Mouse (Mus musculus) small intestine, adult 2 months (tissue): ENCODE results near the gene Rad54l2. TPM values are rescaled to one million over a fixed set of nuclear protein-coding genes. Genes with fewer than 3 reads are reported as not detected.

Experiments
- H3K27ac ChIP-seq: fragments of 200-500 bp; 2 replicates; pipeline ENCODE4 v1.5.1; 2012; ENCODE audit warnings: low read depth, low read length, control low read depth, inconsistent platforms; ENCODE audit not compliant: insufficient read depth
- H3K27me3 ChIP-seq: fragments of 200-500 bp; 2 replicates; pipeline ENCODE4 v1.6.1; 2012; ENCODE audit warnings: mild to moderate bottlenecking, moderate library complexity, low read length, inconsistent platforms; ENCODE audit not compliant: control insufficient read depth, insufficient read depth
- H3K36me3 ChIP-seq: fragments of 200-500 bp; 2 replicates; pipeline ENCODE4 v1.6.1; 2012; ENCODE audit warnings: mild to moderate bottlenecking, low read length, control low read depth, inconsistent platforms; ENCODE audit not compliant: control insufficient read depth, insufficient read depth
- H3K4me1 ChIP-seq: fragments of 200-500 bp; 2 replicates; pipeline ENCODE4 v1.6.1; 2012; ENCODE audit warnings: low read length, inconsistent platforms, mixed read lengths; ENCODE audit not compliant: control insufficient read depth, insufficient read depth, insufficient read length
- H3K4me3 ChIP-seq: fragments of 200-500 bp; 2 replicates; pipeline ENCODE4 v1.5.1; 2012; ENCODE audit warnings: low read depth, mild to moderate bottlenecking, control low read depth, inconsistent platforms, low read length, moderate library complexity
- CTCF ChIP-seq: fragments of 200-500 bp; IDR thresholded peaks from 2 replicates; pipeline ENCODE4 v1.5.1; 2012; ENCODE audit warnings: low read depth, mild to moderate bottlenecking, control low read depth, inconsistent platforms, low read length, moderate library complexity, mixed read lengths; ENCODE audit not compliant: insufficient replicate concordance, insufficient read length; ENCODE audit errors: extremely low read depth
- POLR2A ChIP-seq: fragments of 200-500 bp; IDR thresholded peaks from 2 replicates; pipeline ENCODE4 v1.6.1; 2012; ENCODE audit warnings: low read depth, mild to moderate bottlenecking, control low read depth, inconsistent platforms, low read length, moderate library complexity
- WGBS: fragments of 180-500 bp; shearing (Covaris S2); methylation state at CpG from one replicate; pipeline ENCODE4 v1.1.7; 2018; 5-methylcytosine and 5-hydroxymethylcytosine counted together
- polyA plus RNA-seq: library from polyadenylated mRNA; depleted of rRNA; stranded (reverse); fragments of >200 nt; gene quantifications from 2 replicates; pipeline ENCODE4 v1.2.3, GENCODE M21; 2012

Gene Rad54l2
- polyA plus RNA-seq, 1 experiment, result 34.9 TPM

GRCm38 (mm10) chr9:106778319-106778718, 10.7 kb downstream of the Rad54l2 start:
- TF ChIP-seq CTCF (no peak), POLR2A (no peak)
- no peaks in the 10 kb centered on the region for H3K4me1 ChIP-seq
- H3K36me3 ChIP-seq, result no peaks in the 10 kb centered on the region
- no peak overlapping the region for H3K4me3 ChIP-seq
- 74% methylated on average over 4 of the region's 4 CpGs for WGBS
- H3K27ac ChIP-seq, result no peak overlapping the region
- no peaks in the 10 kb centered on the region for H3K27me3 ChIP-seq

GRCm38 (mm10) chr9:106777423-106777822, 11.6 kb downstream of the Rad54l2 start:
- 70% methylated on average over 3 of the region's 3 CpGs for WGBS
- no peaks in the 10 kb centered on the region for H3K27me3 ChIP-seq
- no peak overlapping the region for H3K4me3 ChIP-seq
- no peaks in the 10 kb centered on the region for H3K4me1 ChIP-seq
- no peak for TF ChIP-seq POLR2A
- no peak for TF ChIP-seq CTCF
- H3K27ac ChIP-seq, result no peak overlapping the region
- H3K36me3 ChIP-seq, result no peaks in the 10 kb centered on the region

GRCm38 (mm10) chr9:106776116-106776515, 12.9 kb downstream of the Rad54l2 start:
- H3K27ac ChIP-seq, result no peak overlapping the region
- no peaks in the 10 kb centered on the region for H3K27me3 ChIP-seq
- peaks cover 2% of the 10 kb centered on the region; the same call in 1 of the 2 replicates for H3K4me1 ChIP-seq
- no peak for TF ChIP-seq CTCF
- TF ChIP-seq POLR2A, result no peak
- WGBS, result 86% methylated on average over 1 of the region's 1 CpGs
- no peak overlapping the region for H3K4me3 ChIP-seq
- no peaks in the 10 kb centered on the region for H3K36me3 ChIP-seq

GRCm38 (mm10) chr9:106771770-106772169, 17.2 kb downstream of the Rad54l2 start:
- TF ChIP-seq POLR2A (no peak), CTCF (no peak)
- Histone ChIP-seq H3K4me3 (no peak overlapping the region), H3K27ac (no peak overlapping the region), H3K4me1 (peaks cover 2% of the 10 kb centered on the region; the same call in 1 of the 2 replicates), H3K36me3 (no peaks in the 10 kb centered on the region), H3K27me3 (no peaks in the 10 kb centered on the region)
- 91% methylated on average over 2 of the region's 2 CpGs for WGBS

GRCm38 (mm10) chr9:106770216-106770615, 18.8 kb downstream of the Rad54l2 start:
- no peak overlapping the region for H3K4me3 ChIP-seq
- H3K27ac ChIP-seq, result no peak overlapping the region
- H3K36me3 ChIP-seq, result no peaks in the 10 kb centered on the region
- peaks cover 2% of the 10 kb centered on the region; the same call in 1 of the 2 replicates for H3K4me1 ChIP-seq
- no peaks in the 10 kb centered on the region for H3K27me3 ChIP-seq
- TF ChIP-seq POLR2A (no peak), CTCF (no peak)
- WGBS, result 37% methylated on average over 3 of the region's 3 CpGs

- Histone ChIP-seq H3K36me3 (no peaks in the 10 kb centered on the region), H3K27ac (no peak overlapping the region), H3K27me3 (no peaks in the 10 kb centered on the region), H3K4me3 (no peak overlapping the region), H3K4me1 (peaks cover 2% of the 10 kb centered on the region; the same call in 1 of the 2 replicates)
- TF ChIP-seq POLR2A, result no peak
- no peak for TF ChIP-seq CTCF
- WGBS, result 80% methylated on average over 5 of the region's 5 CpGs
Measured at GRCm38 (mm10) chr9:106769781-106770180, 19.2 kb downstream of the Rad54l2 start.

- no peaks in the 10 kb centered on the region for H3K27me3 ChIP-seq
- peaks cover 10% of the 10 kb centered on the region; the same call in 1 of the 2 replicates for H3K4me1 ChIP-seq
- 92% methylated on average over 9 of the region's 9 CpGs for WGBS
- H3K36me3 ChIP-seq, result peaks cover 9% of the 10 kb centered on the region; the same call in 1 of the 2 replicates
- TF ChIP-seq CTCF (no peak), POLR2A (no peak)
- H3K4me3 ChIP-seq, result no peak overlapping the region
- H3K27ac ChIP-seq, result no peak overlapping the region
Measured at GRCm38 (mm10) chr9:106756421-106756820, 32.6 kb downstream of the Rad54l2 start.
